Mouse (Mus musculus) spleen, postnatal 36 days (tissue): ENCODE results near the gene Mgat4a.
A peak's percentile ranks its signal among the peaks of the same experiment; 100 is the strongest.

ENCODE experiments used
- DNase-seq, 2 experiments: peaks; one replicate each; pipeline ENCODE4 v3.0.0; 2022; ENCODE audit warnings: low spot score in 2 of 2, mixed read lengths in 1 of 2

The Mgat4a gene

DNA sequence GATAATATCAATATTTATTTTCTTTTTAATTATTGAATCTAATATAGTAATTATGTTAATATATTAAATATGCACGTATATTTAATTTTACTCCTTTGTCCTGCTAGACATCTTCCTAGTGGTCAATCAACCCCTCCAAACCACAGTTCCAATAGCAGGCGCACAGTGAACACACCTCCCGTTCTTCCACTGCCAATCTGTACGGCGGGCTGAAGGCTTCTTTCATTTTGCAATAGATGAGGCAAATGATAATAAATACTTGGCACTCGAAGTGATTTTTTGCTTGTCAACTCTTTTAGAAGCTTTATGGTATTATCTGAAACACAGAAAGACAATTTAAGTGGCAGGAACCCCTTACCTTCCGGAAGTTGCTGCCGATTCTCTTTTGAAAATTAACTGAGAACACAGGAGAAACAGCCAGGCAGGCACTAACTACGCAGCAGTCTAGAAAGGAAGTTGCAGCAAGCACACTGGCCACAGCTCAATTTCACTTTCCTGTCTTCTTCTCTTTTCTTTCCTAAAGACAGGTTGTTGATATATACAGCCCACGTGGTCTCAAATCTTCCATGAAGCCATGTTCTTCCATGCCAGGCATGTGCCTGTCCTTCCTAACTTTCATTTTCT lies 45.0 kb downstream of the Mgat4a start:
- peak; percentile 64 to 66 for DNase-seq

DNA sequence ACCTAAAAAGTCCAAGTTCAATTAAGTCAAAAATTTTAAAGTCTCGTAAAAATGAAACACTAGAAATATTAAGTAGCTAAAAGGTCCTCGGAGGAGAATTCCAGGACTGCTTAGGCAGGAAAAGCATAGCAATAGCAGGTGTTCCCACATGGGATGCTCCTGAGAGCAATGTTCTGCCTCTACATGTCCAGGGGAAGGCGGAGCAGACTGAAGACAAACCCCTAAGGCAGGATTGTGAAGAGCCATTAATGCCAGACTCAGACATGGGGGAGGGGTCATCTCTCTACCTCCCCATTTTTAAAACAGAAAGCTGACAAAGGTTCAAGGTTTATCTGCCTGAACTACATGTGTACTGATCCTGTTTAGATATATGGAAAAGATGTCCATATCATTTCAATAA lies 45.7 kb downstream of the Mgat4a start:
- DNase-seq: no peak

DNA sequence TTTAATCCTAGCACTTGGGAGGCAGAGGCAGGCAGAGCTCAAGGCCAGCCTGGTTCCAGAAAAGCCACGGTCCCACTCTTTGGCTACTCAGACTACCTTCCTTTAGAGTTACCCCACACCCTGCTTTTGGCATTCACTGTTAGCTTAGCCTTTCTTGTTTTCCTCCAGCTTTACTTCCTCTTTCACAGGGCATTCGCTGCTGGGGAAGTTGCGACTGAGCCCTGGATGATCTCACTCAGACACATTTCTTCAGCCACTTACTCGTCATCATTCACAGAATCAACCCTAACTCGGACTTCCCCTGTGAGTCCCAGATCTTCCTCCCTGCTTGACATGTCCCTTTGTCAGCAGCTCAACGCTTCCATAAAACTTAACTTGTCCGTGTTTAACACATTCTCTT lies 49.1 kb downstream of the Mgat4a start:
- DNase-seq: peak; percentile 81 to 85

GRCm38 (mm10) chr1:37490691-37491212 lies 50.1 kb downstream of the Mgat4a start:
- DNase-seq: no peak

- no peak for DNase-seq
Observed at GRCm38 (mm10) chr1:37488531-37488930, 52.3 kb downstream of the Mgat4a start.

DNA sequence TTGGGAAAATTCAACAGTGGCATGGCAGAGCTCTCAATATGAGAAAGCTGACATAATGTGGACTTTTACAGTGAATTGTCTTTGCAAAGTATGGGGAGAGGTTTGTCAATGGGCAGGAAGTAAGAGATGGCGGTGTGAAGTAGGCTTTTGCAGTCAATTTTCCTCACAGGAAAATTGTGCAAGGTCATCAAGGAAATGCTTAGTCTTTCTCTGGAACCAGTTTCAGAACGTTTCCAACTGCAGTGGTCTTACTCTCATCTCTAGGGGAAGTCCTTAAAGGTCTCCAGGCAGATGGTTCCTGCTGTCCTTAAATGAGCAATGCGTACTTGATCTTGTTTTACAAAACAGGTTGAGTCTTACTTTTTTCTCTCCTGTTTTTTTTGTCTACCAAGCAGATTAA lies 53.8 kb downstream of the Mgat4a start:
- no peak for DNase-seq

GRCm38 (mm10) chr1:37486439-37486838 lies 54.4 kb downstream of the Mgat4a start:
- DNase-seq: no peak

GRCm38 (mm10) chr1:37484612-37485011 lies 56.2 kb downstream of the Mgat4a start:
- DNase-seq: no peak

GRCm38 (mm10) chr1:37481331-37481730 lies 59.5 kb downstream of the Mgat4a start:
- DNase-seq: no peak

GRCm38 (mm10) chr1:37480731-37481130 lies 60.1 kb downstream of the Mgat4a start:
- DNase-seq: peak; percentile 61 to 65

DNA sequence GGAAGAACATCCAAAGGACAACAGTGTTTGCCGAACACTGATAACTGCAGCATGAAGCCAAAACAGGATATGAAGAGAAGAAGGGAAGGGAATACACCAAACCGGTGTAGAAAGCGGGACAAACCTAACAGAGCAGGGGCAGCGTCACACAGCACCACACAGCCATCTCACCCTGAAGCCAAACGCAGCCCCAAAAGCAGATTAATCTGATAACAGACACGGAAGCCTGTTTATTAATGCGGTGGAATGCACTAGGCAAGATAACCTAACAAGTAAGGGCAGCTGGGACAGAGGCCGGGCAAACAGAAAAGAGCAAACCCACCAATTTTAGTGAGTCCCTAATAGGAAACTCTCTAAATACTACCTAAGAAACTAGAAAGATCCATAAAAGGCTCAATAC lies 61.1 kb downstream of the Mgat4a start:
- no peak for DNase-seq

DNA sequence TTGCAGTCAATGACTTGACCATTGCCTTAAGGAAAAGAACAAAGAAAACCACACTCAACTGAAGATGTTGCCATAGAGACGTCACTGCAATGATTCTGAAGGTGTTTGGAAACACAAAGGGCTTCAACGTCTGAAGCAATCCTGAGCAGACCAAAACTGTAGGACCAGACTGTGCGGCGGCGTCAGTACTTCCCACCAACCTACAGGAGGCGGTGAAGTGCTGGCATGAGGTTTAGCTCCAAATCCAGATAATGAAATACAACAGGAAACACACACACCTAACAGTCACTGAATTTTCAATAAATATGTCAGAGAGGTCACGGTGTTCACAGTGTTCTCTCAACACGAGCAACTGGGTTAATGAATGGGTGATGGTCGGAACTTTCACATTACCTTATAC lies 61.7 kb downstream of the Mgat4a start:
- no peak for DNase-seq

DNA sequence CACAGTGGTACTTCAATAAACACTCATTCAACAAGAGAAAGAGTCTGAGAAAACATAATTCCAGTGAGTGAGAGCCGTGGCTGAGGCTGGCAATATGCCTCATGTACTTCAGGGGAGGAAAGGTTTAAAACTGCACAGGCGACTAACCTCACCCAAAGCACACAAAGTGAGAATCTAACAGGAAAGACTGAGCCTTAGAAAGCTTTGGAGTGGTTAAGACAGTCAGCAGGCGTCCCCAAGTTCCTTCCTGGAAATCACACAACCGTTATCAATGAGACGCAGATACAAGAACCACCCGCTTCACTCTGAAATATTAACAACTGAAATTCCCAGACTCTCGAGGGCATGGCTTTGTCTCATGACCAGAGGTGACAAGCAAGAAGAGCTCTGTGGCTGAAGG lies 62.4 kb downstream of the Mgat4a start:
- no peak for DNase-seq

GRCm38 (mm10) chr1:37477928-37478327 lies 62.9 kb downstream of the Mgat4a start:
- DNase-seq: peak; percentile 62 to 68

DNA sequence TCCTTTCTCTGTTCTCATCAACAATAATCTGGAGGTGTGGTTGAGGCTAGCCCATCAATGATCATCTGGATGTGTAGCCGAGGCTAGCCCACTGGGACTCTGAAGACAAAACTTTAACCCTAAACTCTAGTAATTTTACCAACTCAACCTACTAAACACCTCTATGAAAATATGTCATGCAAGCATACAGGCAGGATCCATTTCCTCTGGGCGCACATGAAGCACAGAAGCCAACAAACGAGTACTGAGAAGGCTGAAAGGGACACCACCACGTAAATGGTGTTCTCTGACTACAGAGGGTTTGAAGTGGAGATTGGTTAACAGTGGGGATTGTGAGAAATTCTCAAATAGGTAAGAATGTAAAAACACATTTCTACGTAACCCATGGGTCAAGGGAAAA lies 63.6 kb downstream of the Mgat4a start:
- DNase-seq: no peak

DNA sequence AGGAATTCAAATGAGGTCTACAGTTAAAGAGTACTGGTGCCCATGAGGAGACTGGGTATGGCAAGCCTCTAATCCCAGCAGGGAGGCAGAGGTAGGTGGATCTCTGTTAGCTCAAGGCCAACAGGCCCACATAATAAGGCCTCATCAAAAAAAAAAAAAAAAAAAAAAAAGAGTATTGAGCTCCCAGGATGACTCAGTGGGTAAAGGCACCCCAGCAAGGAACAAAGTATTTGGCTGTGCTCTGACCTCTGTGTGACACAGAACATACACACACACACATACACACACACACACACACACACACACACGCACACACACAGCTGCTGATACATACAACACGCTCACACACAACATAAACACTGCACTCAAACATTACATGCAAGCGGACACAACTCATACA lies 65.5 kb downstream of the Mgat4a start:
- no peak for DNase-seq

DNA sequence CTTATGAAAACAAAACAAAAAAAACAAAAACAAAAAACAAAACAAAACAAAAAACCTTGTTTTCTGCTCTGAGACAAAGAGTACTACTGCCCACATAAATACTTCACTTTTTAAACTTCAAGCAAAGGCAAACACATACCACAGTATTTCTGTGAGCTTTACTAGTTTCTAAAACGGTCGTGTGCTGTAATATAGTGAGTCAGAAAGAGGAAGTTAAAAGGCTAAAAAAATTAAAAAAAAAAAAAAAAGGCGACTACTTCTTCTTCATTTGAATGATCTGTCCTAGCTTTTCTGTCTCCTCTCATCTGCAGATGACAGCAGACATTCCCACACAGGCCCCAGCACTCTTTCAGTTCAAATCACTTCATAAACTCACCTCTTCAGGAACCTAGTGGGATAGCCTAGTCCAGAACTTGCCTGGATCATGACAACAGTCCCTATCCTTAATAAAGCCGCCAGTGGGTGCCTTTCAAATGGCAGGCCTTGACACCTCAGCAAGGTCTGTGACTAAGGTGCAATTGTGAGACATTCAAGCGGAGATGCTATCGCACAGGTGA lies 66.1 kb downstream of the Mgat4a start:
- DNase-seq: no peak

GRCm38 (mm10) chr1:37474046-37474445 lies 66.8 kb downstream of the Mgat4a start:
- peak; percentile 75 to 78 for DNase-seq

DNA sequence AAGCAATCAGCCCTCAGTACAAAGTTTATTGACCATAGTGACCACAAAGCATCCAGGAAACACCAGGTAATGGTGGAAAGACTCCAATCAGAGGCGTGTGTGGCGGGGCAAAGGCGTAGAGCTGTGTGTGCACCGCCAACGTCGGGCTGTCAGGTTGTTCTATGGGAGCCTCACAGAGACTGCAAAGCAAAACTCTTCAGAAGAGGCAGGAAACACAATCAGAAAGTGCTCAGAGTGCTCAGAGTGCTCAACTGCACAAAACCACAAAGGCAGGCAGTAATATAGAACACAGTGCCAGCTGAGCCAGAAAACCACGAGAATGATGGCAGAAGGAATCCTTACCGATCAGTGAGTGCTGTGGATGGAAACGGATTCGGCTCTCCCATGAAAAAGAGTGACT lies 67.6 kb downstream of the Mgat4a start:
- peak in 1 of 2 experiments; percentile 56 for DNase-seq

DNA sequence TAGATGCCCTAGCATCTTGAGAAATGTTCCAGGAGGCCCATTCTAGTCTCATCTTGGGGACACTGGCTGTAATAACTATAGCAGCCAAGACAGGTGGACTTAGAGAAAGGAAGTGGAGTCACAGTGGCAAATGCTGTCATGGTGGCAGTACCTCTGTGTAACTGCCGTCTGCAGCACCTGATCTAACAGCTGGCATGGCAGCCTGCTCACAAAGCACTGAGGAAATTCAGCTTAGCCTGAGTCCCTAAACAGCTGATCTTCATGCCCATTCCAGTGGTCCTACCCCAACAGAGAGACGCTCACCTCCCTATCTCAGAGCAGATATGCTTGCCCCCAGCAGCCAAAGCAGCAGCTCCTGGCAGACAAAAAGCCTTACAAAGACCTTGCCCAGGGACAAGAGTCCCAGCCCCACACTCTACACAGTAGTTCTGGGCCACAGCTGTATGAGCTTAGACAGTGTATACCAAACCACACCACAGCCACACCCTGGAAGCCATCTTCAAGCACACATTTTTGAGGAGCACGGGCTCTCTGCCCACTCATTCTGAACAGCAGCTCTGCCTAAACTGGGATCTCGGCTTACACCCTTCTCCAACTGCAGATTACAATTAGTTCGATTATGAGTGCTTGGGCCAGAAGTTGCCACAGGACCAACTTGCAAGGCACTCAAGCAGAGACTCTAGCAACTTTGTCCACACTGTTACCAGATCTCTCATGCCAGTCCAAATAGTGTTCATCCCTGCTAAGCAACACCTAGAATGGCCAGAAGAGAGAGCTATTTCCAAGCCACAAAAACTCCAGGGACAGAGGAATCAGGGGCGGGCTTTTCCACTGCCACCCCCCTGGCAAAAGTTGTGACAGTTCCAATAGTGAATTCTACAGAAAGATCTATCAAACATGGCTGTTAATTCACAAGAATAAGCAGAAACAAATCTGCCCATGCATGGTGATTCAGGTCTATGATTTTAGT lies 69.4 kb downstream of the Mgat4a start:
- no peak for DNase-seq

DNA sequence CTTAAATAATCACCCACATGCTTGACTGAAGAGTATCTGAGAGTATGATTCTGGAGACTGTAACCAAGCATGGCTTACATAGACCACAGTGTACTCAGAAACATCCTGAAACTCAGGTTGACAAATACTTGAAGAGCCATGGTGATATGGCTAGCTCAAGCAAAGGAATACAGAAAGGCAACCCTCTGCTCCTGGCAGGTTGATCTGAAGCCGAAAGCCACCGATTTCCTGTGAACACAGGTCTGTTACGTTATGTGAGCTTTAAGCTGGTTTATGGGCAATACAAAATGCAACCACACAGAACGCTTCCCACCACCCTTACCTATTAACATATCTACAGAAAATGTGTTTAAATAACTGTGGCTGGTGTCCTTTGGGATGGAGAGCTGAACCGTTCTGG lies 71.8 kb downstream of the Mgat4a start:
- DNase-seq: no peak

DNA sequence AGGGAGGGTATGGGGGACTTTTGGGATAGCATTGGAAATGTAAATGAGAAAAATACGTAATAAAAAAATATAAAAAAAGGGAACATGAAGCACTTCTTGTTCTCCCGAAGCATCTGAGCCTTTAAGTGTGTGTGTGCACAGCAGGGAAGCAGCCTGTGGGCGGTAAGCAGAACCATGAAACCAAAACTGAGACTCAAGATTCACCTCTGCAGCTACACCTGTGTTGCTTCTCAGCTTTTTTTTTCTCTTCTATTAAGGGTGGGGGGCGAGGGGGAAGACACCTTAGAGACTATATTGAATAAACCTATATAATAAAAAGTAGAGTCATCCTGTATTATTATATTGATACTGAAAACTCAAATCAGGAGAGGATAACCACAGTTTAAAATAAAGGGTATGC lies 73.0 kb downstream of the Mgat4a start:
- no peak for DNase-seq
